Mouse (Mus musculus) urinary bladder, postnatal 36 days (tissue): Measurements from ENCODE around the gene Gm21994.
"Not testable (repeated sequence)": the region's sequence is repeated elsewhere in the genome, so short reads cannot be mapped to it uniquely, and the experiment has no call there.

Experiments used
- DNase-seq, 2 experiments: peaks; one replicate each; pipeline ENCODE4 v3.0.0; 2022; ENCODE audit warnings: low spot score in 2 of 2, mixed read lengths in 1 of 2

The Gm21994 gene

GRCm38 (mm10) chr2:150255491-150255890 lies at the start of gene Gm21994:
Gm21994 (minus strand) TSS chr2:150255591.
- not testable (repeated sequence) for DNase-seq

- no peak for DNase-seq
Observed at GRCm38 (mm10) chr2:150299096-150299495, 43.7 kb upstream of the Gm21994 start.

GRCm38 (mm10) chr2:150293669-150294068 lies 38.3 kb upstream of the Gm21994 start:
- DNase-seq, result no peak

- not testable (repeated sequence) for DNase-seq
Observed at GRCm38 (mm10) chr2:150257291-150257690, 1.9 kb upstream of the Gm21994 start, which contains the start of gene Gm14124. Gm14124 (plus strand) TSS chr2:150257517.

GRCm38 (mm10) chr2:150256861-150257260 lies 1.5 kb upstream of the Gm21994 start:
- DNase-seq, result not testable (repeated sequence)

GRCm38 (mm10) chr2:150243211-150243610 lies 12.2 kb downstream of the Gm21994 start:
- DNase-seq, result no peak

- not testable (repeated sequence) for DNase-seq
Observed at GRCm38 (mm10) chr2:150223263-150223662, 32.1 kb downstream of the Gm21994 start.

DNA sequence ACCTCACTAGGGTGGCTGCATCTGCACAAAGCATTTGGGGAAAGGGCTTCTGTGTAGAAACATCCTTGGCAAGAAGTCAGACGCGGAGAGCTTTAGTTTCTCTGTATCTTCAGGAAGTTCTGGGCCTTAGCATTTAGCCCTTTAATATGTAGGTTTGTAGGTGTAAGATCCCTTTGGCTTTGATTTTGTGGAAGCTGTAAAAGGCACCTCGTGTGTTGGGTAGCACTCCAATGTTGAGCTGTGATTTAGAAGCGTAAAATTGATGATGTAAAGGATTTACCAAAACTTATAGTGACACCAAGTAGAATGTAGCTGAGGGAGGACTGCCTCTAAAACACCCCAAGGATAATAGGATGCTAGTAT lies 37.0 kb downstream of the Gm21994 start:
- not testable (repeated sequence) for DNase-seq

DNA sequence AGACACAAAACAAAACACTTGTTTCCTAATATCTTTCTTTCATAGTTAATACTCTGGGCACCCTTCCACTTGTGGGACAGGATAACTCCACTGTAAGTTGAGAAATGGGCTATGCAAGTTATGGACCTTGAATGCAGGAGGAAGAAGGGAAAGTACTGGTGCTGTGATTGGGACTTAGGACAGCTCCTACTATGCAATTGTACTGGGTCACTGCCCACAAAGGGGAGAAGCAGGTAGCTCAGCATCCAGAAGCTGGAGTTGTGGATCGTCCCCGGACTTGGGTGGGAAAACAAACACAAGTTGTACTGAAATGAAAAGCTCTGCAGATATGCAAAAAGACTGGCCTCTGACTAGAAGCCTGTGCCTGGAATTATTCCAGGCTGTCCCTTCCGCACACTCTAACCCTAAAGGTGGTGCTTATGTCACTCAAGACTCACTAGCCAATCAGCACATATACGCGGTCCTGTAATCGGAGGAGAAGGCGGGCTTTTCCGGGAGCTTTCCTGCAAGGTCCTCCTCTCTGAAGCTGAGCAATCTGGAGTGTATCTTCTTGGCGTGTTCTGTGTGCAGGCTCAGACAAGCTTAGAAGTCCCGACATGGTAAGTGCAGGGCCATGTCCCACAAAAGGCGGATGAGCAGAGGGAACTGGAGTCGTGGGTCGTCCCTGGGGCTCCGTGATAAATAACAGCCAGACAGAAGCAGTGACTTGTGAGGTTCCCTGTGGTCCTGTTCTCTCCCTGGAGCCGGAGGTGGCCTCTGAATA lies 37.6 kb downstream of the Gm21994 start, which contains the start of gene Zfp937:
Gene Zfp937 (plus strand): TSS at position 474 of the 763 bp plus-strand sequence.
- peak; percentile 68 to 86 for DNase-seq
